Mouse (Mus musculus): ENCODE data around the gene Siva1. TPM values are rescaled to one million over a fixed set of nuclear protein-coding genes. Genes with fewer than 3 reads are reported as not detected.

Gene Siva1
- polyA plus RNA-seq, 1 experiment from 2014 or later: 230 TPM

- WGBS: 66% methylated on average over 20 of the region's 20 CpGs
- H3K36me3 ChIP-seq (ENCODE audit: control insufficient read depth, insufficient read depth, low read length): no peaks in the 10 kb centered on the region
- no peaks in the 10 kb centered on the region for H3K9me3 ChIP-seq (ENCODE audit: control insufficient read depth, low read length)
- no peaks in the 10 kb centered on the region for H3K27me3 ChIP-seq (ENCODE audit: control insufficient read depth, insufficient read depth, low read length)
- no peak overlapping the region for H3K9ac ChIP-seq (ENCODE audit: low read length)
- ATAC-seq (ENCODE audit: low FRiP score) (peak; percentile 47), DNase-seq (ENCODE audit: low spot score, missing footprints) (peak; percentile 88)
- H3K27ac ChIP-seq (ENCODE audit: low read depth, low read length): no peak overlapping the region
- H3K4me2 ChIP-seq: no peak overlapping the region
- no peaks in the 10 kb centered on the region for H3K4me1 ChIP-seq (ENCODE audit: control insufficient read depth, insufficient read depth, low read length)
- no peak overlapping the region for H3K4me3 ChIP-seq (ENCODE audit: low read depth, low read length)
These were observed 39.5 kb upstream of the Siva1 start for GRCm38 (mm10) chr12:112604709-112605649.

GRCm38 (mm10) chr12:112605766-112606165 is 38.7 kb upstream of the Siva1 start:
- 45% methylated on average over 6 of the region's 6 CpGs for WGBS
- H3K4me2 ChIP-seq: no peak overlapping the region
- H3K27ac ChIP-seq (ENCODE audit: low read depth, low read length): no peak overlapping the region
- DNase-seq (ENCODE audit: low spot score, missing footprints): peak; percentile 97
- H3K4me1 ChIP-seq (ENCODE audit: control insufficient read depth, insufficient read depth, low read length): no peaks in the 10 kb centered on the region
- no peak overlapping the region for H3K4me3 ChIP-seq (ENCODE audit: low read depth, low read length)
- no peaks in the 10 kb centered on the region for H3K27me3 ChIP-seq (ENCODE audit: control insufficient read depth, insufficient read depth, low read length)
- ATAC-seq (ENCODE audit: low FRiP score): peak; percentile 73
- no peaks in the 10 kb centered on the region for H3K9me3 ChIP-seq (ENCODE audit: control insufficient read depth, low read length)
- no peak overlapping the region for H3K9ac ChIP-seq (ENCODE audit: low read length)
- no peaks in the 10 kb centered on the region for H3K36me3 ChIP-seq (ENCODE audit: control insufficient read depth, insufficient read depth, low read length)

- H3K36me3 ChIP-seq (ENCODE audit: control insufficient read depth, insufficient read depth, low read length): no peaks in the 10 kb centered on the region
- no peak overlapping the region for H3K9ac ChIP-seq (ENCODE audit: low read length)
- H3K4me3 ChIP-seq (ENCODE audit: low read depth, low read length): no peak overlapping the region
- H3K4me2 ChIP-seq: no peak overlapping the region
- H3K9me3 ChIP-seq (ENCODE audit: control insufficient read depth, low read length): no peaks in the 10 kb centered on the region
- ATAC-seq (ENCODE audit: low FRiP score) (no peak), DNase-seq (ENCODE audit: low spot score, missing footprints) (no peak)
- H3K4me1 ChIP-seq (ENCODE audit: control insufficient read depth, insufficient read depth, low read length): no peaks in the 10 kb centered on the region
- WGBS: 86% methylated on average over 6 of the region's 6 CpGs
- H3K27me3 ChIP-seq (ENCODE audit: control insufficient read depth, insufficient read depth, low read length): no peaks in the 10 kb centered on the region
- H3K27ac ChIP-seq (ENCODE audit: low read depth, low read length): no peak overlapping the region
These were observed 37.5 kb upstream of the Siva1 start for GRCm38 (mm10) chr12:112606998-112607397.

GRCm38 (mm10) chr12:112609031-112609430 is 35.4 kb upstream of the Siva1 start:
- Histone ChIP-seq H3K9me3 (ENCODE audit: control insufficient read depth, low read length) (no peaks in the 10 kb centered on the region), H3K4me2 (no peak overlapping the region), H3K27me3 (ENCODE audit: control insufficient read depth, insufficient read depth, low read length) (no peaks in the 10 kb centered on the region), H3K4me3 (ENCODE audit: low read depth, low read length) (no peak overlapping the region), H3K9ac (ENCODE audit: low read length) (no peak overlapping the region), H3K27ac (ENCODE audit: low read depth, low read length) (no peak overlapping the region), H3K4me1 (ENCODE audit: control insufficient read depth, insufficient read depth, low read length) (no peaks in the 10 kb centered on the region), H3K36me3 (ENCODE audit: control insufficient read depth, insufficient read depth, low read length) (no peaks in the 10 kb centered on the region)
- ATAC-seq (ENCODE audit: low FRiP score) (no peak), DNase-seq (ENCODE audit: low spot score, missing footprints) (no peak)
- WGBS: 93% methylated on average over 10 of the region's 10 CpGs

GRCm38 (mm10) chr12:112616668-112617067 is 27.8 kb upstream of the Siva1 start:
- peaks cover 26% of the 10 kb centered on the region for H3K27me3 ChIP-seq (ENCODE audit: control insufficient read depth, insufficient read depth, low read length)
- H3K4me1 ChIP-seq (ENCODE audit: control insufficient read depth, insufficient read depth, low read length): peaks cover 19% of the 10 kb centered on the region
- H3K4me2 ChIP-seq: no peak overlapping the region
- ATAC-seq (ENCODE audit: low FRiP score) (no peak), DNase-seq (ENCODE audit: low spot score, missing footprints) (no peak)
- no peaks in the 10 kb centered on the region for H3K9me3 ChIP-seq (ENCODE audit: control insufficient read depth, low read length)
- no peak overlapping the region for H3K9ac ChIP-seq (ENCODE audit: low read length)
- no peak overlapping the region for H3K4me3 ChIP-seq (ENCODE audit: low read depth, low read length)
- no peaks in the 10 kb centered on the region for H3K36me3 ChIP-seq (ENCODE audit: control insufficient read depth, insufficient read depth, low read length)
- 51% methylated on average over 9 of the region's 9 CpGs for WGBS
- no peak overlapping the region for H3K27ac ChIP-seq (ENCODE audit: low read depth, low read length)

GRCm38 (mm10) chr12:112617184-112617583 is 27.3 kb upstream of the Siva1 start:
- no peak overlapping the region for H3K4me2 ChIP-seq
- H3K27me3 ChIP-seq (ENCODE audit: control insufficient read depth, insufficient read depth, low read length): peaks cover 27% of the 10 kb centered on the region
- H3K27ac ChIP-seq (ENCODE audit: low read depth, low read length): no peak overlapping the region
- DNase-seq (ENCODE audit: low spot score, missing footprints): no peak
- H3K4me1 ChIP-seq (ENCODE audit: control insufficient read depth, insufficient read depth, low read length): peaks cover 19% of the 10 kb centered on the region
- no peaks in the 10 kb centered on the region for H3K9me3 ChIP-seq (ENCODE audit: control insufficient read depth, low read length)
- no peak for ATAC-seq (ENCODE audit: low FRiP score)
- H3K4me3 ChIP-seq (ENCODE audit: low read depth, low read length): no peak overlapping the region
- WGBS: 94% methylated on average over 11 of the region's 11 CpGs
- no peaks in the 10 kb centered on the region for H3K36me3 ChIP-seq (ENCODE audit: control insufficient read depth, insufficient read depth, low read length)
- no peak overlapping the region for H3K9ac ChIP-seq (ENCODE audit: low read length)

GRCm38 (mm10) chr12:112617898-112618380 is 26.5 kb upstream of the Siva1 start:
- Histone ChIP-seq H3K27ac (ENCODE audit: low read depth, low read length) (no peak overlapping the region), H3K9me3 (ENCODE audit: control insufficient read depth, low read length) (no peaks in the 10 kb centered on the region), H3K36me3 (ENCODE audit: control insufficient read depth, insufficient read depth, low read length) (no peaks in the 10 kb centered on the region), H3K4me3 (ENCODE audit: low read depth, low read length) (no peak overlapping the region), H3K4me1 (ENCODE audit: control insufficient read depth, insufficient read depth, low read length) (peaks cover 19% of the 10 kb centered on the region), H3K27me3 (ENCODE audit: control insufficient read depth, insufficient read depth, low read length) (peaks cover 27% of the 10 kb centered on the region), H3K4me2 (no peak overlapping the region), H3K9ac (ENCODE audit: low read length) (no peak overlapping the region)
- 9% methylated on average over 8 of the region's 8 CpGs for WGBS
- DNase-seq (ENCODE audit: low spot score, missing footprints) (peak; percentile 93), ATAC-seq (ENCODE audit: low FRiP score) (peak; percentile 74)

GRCm38 (mm10) chr12:112618981-112619685 is 25.3 kb upstream of the Siva1 start:
- WGBS: 25% methylated on average over 13 of the region's 13 CpGs
- Histone ChIP-seq H3K9me3 (ENCODE audit: control insufficient read depth, low read length) (no peaks in the 10 kb centered on the region), H3K27ac (ENCODE audit: low read depth, low read length) (no peak overlapping the region), H3K4me1 (ENCODE audit: control insufficient read depth, insufficient read depth, low read length) (peaks cover 19% of the 10 kb centered on the region), H3K9ac (ENCODE audit: low read length) (peak overlapping the region; percentile 72), H3K4me2 (peak overlapping the region; percentile 95), H3K36me3 (ENCODE audit: control insufficient read depth, insufficient read depth, low read length) (no peaks in the 10 kb centered on the region), H3K4me3 (ENCODE audit: low read depth, low read length) (peak overlapping the region; percentile 43), H3K27me3 (ENCODE audit: control insufficient read depth, insufficient read depth, low read length) (peaks cover 27% of the 10 kb centered on the region)
- ATAC-seq (ENCODE audit: low FRiP score) (no peak), DNase-seq (ENCODE audit: low spot score, missing footprints) (peak; percentile 91)
